Mouse (Mus musculus) heart, postnatal 10 days (tissue): Measurements from ENCODE around the gene Ntn1. TPM values are rescaled to one million over a fixed set of nuclear protein-coding genes. Genes with fewer than 3 reads are reported as not detected.

ENCODE experiments used
- DNase-seq, 2 experiments: peaks; one replicate each; pipeline ENCODE4 v3.0.0; 2021
- intact Hi-C: fragments of 180-260 bp; cut with DNase I; formaldehyde crosslinking; loops from one replicate; pipeline ENCODE4 v1.15.1; 2025
- total RNA-seq, 2 experiments: library from RNA; stranded (reverse); gene quantifications; 2 replicates each; pipeline ENCODE4 v1.2.3; 2021

The Ntn1 gene
- total RNA-seq, 2 experiments from 2014 or later = 72.8 to 80.5 TPM

GRCm38 (mm10) chr11:68341111-68342002 lies 59.3 kb downstream of the Ntn1 start:
- intact Hi-C loops = no loop called here
- peak; percentile 52 to 57 for DNase-seq

GRCm38 (mm10) chr11:68340366-68340765 lies 60.3 kb downstream of the Ntn1 start:
- DNase-seq = no peak
- intact Hi-C loops = no loop called here

- DNase-seq = no peak
- intact Hi-C loops = no loop called here
These were observed 60.8 kb downstream of the Ntn1 start for GRCm38 (mm10) chr11:68339856-68340255.

GRCm38 (mm10) chr11:68339331-68339730 lies 61.3 kb downstream of the Ntn1 start:
- DNase-seq = no peak
- intact Hi-C loops = no loop called here

GRCm38 (mm10) chr11:68331676-68332265 lies 68.9 kb downstream of the Ntn1 start:
- intact Hi-C loops = no loop called here
- DNase-seq = no peak

GRCm38 (mm10) chr11:68331117-68331437 lies 69.5 kb downstream of the Ntn1 start:
- intact Hi-C loops = no loop called here

GRCm38 (mm10) chr11:68330398-68331116 lies 70.1 kb downstream of the Ntn1 start:
- intact Hi-C loops = no loop called here
- no peak for DNase-seq

More at GRCm38 (mm10) chr11:68331117-68331437, 69.5 kb downstream of the Ntn1 start:
- no peak for DNase-seq

- DNase-seq = no peak
- intact Hi-C loops = no loop called here
These were observed 75.8 kb downstream of the Ntn1 start for GRCm38 (mm10) chr11:68324863-68325262.

GRCm38 (mm10) chr11:68321417-68321816 lies 79.2 kb downstream of the Ntn1 start:
- peak; percentile 77 to 79 for DNase-seq
- intact Hi-C loops = no loop called here

GRCm38 (mm10) chr11:68315551-68316130 lies 85.0 kb downstream of the Ntn1 start:
- intact Hi-C loops = no loop called here
- DNase-seq = no peak

- DNase-seq = no peak
- intact Hi-C loops = no loop called here
These were observed 86.8 kb downstream of the Ntn1 start for GRCm38 (mm10) chr11:68313861-68314260.

GRCm38 (mm10) chr11:68313065-68313464 lies 87.6 kb downstream of the Ntn1 start:
- intact Hi-C loops = no loop called here
- no peak for DNase-seq

- intact Hi-C loops = no loop called here
- no peak for DNase-seq
These were observed 91.6 kb downstream of the Ntn1 start for GRCm38 (mm10) chr11:68308911-68309580.

- no peak for DNase-seq
- intact Hi-C loops = no loop called here
These were observed 94.6 kb downstream of the Ntn1 start for GRCm38 (mm10) chr11:68305997-68306396.

GRCm38 (mm10) chr11:68302323-68302722 lies 98.3 kb downstream of the Ntn1 start:
- intact Hi-C loops = no loop called here
- DNase-seq = no peak

GRCm38 (mm10) chr11:68301660-68302059 lies 99.0 kb downstream of the Ntn1 start:
- no peak for DNase-seq
- intact Hi-C loops = no loop called here

GRCm38 (mm10) chr11:68295474-68295873 lies 105.1 kb downstream of the Ntn1 start:
- DNase-seq = no peak
- intact Hi-C loops = no loop called here

GRCm38 (mm10) chr11:68290631-68291030 lies 110.0 kb downstream of the Ntn1 start:
- DNase-seq = no peak
- intact Hi-C loops = no loop called here

- DNase-seq = peak; percentile 31 to 44
- intact Hi-C loops = no loop called here
These were observed 113.3 kb downstream of the Ntn1 start for GRCm38 (mm10) chr11:68287331-68287730.

GRCm38 (mm10) chr11:68286142-68286808 lies 114.3 kb downstream of the Ntn1 start:
- DNase-seq = peak; percentile 47 to 54
- intact Hi-C loops = no loop called here
